Mouse (Mus musculus): ENCODE results near the gene Mt3. TPM values are rescaled to one million over a fixed set of nuclear protein-coding genes. Genes with fewer than 3 reads are reported as not detected.
A peak's percentile ranks its signal among the peaks of the same experiment; 100 is the strongest.
"Not testable (repeated sequence)": the region's sequence is repeated elsewhere in the genome, so short reads cannot be mapped to it uniquely, and the experiment has no call there.

Mt3 gene
- total RNA-seq, 1 experiment from 2014 or later: not detected

DNA sequence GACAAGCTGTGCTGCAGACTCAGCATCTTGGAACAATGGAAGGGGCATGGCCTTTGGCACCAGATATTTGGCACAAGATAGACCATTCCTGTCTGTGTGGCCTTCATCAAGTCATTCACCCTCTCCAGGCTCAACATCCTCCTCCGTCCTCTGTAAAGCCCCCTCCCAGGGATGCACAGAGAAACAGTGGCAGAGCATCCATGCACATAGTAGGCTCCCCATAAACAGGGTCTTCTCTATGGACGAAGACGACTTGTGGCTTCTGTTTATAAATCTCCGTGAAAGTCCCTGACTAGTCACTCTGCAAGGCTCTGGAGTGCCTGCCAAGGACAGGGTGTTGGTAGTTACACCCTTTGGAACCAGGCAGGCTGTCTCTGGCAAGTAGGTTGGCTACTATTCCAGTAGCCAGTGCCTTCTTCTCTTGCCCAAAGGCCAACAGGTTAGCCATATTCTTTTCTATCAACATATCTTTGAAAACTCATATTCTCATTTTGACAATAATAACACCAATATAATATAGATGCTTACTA lies 12.1 kb upstream of the Mt3 start:
- no peak for ATAC-seq (replicated peaks; ENCODE audit: low read depth, poor library complexity, severe bottlenecking)

DNA sequence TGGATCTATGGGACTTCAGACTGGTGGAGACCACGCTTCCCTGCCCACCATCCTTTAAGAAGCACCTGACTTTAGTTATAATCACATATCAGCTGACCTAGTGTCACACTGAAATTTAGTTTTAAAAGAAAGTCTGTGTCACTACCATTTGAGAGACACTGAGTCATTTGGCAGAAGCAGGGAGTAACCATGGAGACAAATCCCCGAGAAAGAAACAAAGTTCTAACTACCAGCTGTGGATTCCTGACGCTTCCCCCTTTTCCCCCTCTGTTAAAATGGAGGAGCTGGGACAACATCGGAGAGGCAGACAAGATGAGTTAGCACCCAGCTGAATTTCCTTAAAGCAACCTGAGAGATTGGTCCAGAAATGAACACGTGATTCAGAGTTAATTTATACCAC lies 4.2 kb upstream of the Mt3 start:
- no peak for ATAC-seq (replicated peaks; ENCODE audit: low read depth, poor library complexity, severe bottlenecking)

DNA sequence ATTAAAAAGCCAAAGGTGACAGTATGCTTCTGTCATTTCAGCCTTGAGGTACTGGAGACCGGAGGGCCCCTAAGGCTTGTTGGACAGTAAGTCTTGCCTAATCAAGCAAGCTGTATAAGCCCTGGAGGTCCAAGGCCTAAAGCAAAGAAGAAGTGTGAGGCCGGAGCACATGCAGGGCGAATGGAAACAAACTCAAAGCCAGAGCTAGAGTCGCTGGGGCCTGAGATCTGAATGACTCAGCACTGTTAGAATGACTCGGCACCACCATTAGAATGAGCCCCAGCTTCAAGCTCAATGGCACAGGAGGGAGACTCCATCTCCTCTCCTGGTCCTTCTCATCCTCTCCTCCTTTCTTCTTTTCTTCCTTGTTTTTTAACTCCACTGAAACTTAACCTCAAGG lies 1.5 kb upstream of the Mt3 start:
- peak; percentile 52 for ATAC-seq (replicated peaks; ENCODE audit: low read depth, poor library complexity, severe bottlenecking)

DNA sequence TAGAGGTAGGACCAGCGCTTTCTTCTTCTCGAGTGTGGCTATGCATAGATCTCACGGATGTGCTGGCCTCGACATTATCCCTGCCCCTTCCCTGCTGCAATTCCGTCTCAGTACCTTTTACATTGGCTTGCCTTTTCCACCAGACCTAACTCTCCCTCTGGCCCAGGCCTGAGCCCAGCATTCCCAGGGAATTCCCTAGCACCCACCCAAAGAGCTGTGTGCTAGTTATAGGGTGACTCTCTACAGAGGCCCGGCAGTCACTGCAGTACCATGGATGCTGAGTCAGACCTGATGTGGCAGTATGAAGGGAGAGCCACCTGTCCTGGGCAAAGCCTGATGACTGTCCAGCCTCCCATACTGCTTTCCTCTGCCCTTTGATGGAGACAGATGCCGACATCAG lies 1.0 kb downstream of the Mt3 start:
- no peak for ATAC-seq (replicated peaks; ENCODE audit: low read depth, poor library complexity, severe bottlenecking)

DNA sequence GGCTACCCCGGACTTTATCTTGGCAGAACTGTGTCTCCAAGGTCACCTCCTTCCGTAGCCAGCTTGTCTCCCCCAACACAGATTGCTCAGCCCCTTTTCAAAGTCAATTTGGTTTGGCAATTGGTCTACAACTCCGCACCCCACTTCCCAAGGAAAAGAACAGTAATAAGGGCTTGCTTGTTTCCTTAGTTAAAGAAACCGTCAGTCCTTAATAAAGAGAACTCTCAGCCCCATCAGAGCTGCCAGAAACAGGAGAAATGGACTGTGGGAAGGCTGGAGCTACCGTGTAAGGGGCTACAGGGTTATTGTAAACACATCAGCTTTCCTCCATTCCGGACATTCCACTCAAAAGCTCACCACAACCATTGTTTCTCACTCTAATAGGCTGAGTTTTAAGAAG lies 2.1 kb downstream of the Mt3 start:
- no peak for ATAC-seq (replicated peaks; ENCODE audit: low read depth, poor library complexity, severe bottlenecking)

DNA sequence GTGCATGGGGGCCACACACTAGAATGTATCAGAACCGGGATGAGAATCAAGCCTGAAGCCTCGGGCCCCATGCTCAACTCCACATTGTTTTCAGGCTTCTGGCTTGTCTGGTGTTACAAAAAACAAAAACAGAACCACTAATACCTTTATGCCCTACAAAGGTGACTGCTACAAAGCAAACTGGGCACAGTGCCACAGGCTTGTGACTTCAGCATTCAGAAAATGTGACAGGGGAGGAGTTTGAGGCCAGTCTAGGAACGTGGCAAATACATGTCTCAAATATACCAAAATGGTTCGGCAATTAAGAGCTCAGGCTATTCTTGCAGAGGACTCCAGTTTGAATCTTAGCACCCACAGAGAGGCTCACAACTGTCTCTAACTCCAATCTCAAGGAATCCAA lies 3.7 kb downstream of the Mt3 start:
- no peak for ATAC-seq (replicated peaks; ENCODE audit: low read depth, poor library complexity, severe bottlenecking)

DNA sequence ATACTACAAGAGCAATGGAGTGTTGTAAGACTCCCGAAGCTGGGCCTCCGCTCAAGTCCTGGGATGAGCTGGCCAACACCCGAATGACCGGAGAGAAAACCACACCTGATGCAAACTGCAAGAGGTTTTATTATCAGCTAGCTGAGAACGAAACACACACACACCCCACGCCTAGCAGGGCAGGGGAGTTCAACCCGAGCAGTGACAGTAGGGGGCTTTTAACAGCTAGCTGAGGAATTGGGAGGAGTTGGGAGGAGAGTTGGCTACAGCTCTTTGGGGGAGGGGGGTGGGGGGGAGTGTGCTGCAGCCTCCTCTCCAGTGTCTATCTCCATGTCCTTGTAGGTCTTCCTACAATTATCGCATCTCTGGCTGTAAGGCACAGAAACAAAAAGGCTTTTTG lies 13.4 kb downstream of the Mt3 start:
- ATAC-seq (replicated peaks; ENCODE audit: low read depth, poor library complexity, severe bottlenecking): not testable (repeated sequence)

DNA sequence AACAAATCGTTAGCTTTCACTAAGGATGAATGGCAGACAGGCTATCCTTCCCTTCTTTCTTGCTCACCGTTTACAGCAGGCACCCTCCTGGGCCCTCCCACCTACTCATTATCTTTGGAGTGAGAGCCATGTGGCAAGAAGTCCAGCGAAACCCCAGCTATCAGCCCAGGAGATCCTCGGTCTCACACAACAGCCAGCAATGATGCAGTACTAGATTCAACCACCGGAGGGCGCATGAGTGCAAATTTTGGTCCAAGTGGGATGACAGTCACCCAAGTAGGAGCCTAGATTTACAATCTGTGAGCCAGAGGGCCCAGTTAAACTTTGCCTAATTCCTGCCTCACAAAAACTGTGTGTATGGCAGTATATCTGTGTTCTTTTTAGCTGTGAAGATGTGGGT lies 14.8 kb downstream of the Mt3 start:
- peak; percentile 74 for ATAC-seq (replicated peaks; ENCODE audit: low read depth, poor library complexity, severe bottlenecking)

DNA sequence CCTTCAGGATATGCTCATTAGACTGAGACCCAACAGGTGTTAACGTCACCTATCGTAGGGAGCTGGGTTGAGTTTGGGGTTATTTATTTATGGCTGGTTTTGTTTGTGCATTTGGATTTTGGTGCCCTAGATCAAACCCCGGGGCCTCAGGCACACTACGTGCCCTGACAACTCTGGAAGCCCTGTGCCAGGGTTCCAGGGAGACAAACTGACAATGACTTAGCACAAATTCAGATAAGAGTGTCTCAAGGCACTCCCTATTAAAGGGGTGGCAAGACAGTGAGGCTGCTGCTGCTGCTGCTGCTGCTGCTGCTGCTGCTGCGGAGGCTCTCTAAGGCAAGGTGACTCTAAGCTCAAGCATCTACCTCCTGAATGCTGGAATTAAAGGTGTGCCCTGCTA lies 17.1 kb downstream of the Mt3 start:
- no peak for ATAC-seq (replicated peaks; ENCODE audit: low read depth, poor library complexity, severe bottlenecking)

DNA sequence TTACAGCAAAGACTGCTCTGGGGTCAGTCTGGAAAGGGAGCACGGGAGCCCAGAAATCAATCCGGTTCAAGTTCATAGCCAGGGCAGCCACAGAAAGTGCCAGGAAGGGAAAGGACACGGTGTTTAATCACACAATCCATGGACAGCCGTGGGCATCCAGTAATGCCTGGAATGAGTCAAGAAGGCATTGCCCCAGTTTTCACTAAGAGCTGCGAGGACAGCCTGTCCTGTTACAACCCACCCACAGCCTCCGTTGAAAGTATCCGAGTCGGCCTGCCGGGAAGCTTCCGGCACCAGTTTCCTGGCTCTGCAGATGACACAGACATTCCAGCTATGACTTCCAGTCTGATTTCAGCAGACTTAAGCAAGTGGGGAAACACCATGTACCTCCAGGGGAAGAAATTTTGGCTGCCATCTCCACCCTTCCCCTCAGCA lies 18.9 kb downstream of the Mt3 start:
- no peak for ATAC-seq (replicated peaks; ENCODE audit: low read depth, poor library complexity, severe bottlenecking)

DNA sequence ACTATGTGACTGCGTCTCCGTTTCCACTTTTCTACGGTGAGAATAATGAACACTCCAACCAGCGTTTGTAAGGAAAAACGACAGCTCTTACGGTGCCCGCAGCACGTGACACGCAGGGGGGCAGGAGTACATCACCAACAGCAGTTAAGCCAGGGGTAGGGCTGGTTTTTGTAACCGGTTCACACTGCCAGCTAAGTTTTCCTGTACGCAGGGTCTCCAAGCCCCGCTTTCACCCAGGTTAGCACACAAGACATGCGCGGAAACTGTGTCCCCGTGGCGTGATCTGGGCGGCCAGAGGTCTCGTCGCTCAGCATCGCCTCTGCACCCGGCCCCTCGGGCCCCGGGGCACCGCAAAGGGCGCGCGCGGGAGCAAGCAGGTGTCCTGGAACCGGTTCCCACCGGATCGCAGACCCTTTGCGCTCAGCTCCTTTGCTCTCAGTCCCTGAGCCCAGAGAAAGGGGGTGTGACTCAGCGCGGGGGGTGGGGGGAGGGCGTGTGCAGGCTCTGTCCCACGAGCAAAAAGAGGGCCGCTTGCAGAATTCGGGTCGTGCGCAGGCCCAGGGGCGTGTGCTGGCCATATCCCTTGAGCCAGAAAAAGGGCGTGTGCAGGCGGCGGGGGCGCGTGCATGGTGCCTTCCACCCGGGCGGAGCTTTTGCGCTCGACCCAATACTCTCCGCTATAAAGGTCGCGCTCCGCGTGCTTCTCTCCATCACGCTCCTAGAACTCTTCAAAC lies 19.8 kb downstream of the Mt3 start, which contains the start of gene Mt2:
Mt2 (plus strand) TSS at position 590 of the 734 bp plus-strand sequence.
- peak; percentile 62 for ATAC-seq (replicated peaks; ENCODE audit: low read depth, poor library complexity, severe bottlenecking)

DNA sequence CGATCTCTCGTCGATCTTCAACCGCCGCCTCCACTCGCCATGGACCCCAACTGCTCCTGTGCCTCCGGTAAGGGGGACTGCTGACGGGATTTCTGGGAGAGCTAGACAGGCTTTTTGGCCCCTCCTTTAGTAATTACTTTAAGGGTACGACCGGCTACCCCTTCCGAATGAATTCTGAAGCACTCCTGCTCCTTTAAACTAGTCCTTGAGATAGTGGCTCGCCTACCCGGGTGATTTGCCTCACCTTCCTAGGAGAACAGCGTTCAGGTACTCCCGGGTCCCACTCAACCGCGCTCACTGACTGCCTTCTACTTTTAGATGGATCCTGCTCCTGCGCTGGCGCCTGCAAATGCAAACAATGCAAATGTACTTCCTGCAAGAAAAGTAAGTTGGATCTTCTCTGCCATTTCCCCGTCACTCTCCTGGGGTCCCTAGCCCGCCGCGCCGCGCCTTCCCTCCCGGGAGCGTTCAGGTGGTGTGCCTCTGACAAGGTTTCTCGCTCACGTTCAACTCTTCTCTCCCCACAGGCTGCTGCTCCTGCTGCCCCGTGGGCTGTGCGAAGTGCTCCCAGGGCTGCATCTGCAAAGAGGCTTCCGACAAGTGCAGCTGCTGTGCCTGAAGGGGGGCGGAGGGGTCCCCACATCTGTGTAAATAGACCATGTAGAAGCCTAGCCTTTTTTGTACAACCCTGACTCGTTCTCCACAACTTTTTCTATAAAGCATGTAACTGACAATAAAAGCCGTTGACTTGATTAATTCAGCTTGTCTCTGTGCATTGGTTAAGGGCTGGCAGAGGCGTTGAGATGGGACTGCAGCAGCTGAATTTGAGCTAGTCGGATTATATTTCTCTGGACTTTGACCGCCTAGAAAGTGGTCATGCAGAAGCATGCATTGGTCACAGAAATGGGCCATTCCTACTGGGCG lies 20.7 kb downstream of the Mt3 start:
- peak; percentile 11; the same call in 1 of the 2 replicates for ATAC-seq (replicated peaks; ENCODE audit: low read depth, poor library complexity, severe bottlenecking)

DNA sequence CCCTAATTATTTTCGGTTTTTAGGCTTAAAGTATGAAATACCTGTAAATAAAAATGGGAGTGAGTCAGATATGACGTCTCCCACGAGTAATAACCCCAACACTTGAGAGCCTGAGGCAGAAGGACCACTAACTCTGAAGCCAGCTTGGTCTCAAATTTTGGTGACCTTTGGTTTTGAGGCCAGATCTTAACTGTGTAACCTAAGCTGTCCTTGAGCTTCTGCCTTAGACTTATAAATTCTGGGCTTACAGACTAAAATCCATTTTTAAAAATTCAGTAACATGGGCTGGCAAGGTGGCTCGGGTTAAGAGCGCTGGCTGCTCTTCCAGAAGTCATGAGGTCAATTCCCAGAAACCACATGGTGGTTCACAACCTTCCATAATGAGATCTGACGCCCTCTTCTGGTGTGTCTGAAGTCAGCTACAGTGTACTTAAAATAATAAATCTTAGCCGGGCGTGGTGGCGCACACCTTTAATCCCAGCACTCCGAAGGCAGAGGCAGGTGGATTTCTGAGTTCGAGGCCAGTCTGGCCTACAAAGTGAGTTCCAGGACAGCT lies 21.5 kb downstream of the Mt3 start:
- no peak for ATAC-seq (replicated peaks; ENCODE audit: low read depth, poor library complexity, severe bottlenecking)

DNA sequence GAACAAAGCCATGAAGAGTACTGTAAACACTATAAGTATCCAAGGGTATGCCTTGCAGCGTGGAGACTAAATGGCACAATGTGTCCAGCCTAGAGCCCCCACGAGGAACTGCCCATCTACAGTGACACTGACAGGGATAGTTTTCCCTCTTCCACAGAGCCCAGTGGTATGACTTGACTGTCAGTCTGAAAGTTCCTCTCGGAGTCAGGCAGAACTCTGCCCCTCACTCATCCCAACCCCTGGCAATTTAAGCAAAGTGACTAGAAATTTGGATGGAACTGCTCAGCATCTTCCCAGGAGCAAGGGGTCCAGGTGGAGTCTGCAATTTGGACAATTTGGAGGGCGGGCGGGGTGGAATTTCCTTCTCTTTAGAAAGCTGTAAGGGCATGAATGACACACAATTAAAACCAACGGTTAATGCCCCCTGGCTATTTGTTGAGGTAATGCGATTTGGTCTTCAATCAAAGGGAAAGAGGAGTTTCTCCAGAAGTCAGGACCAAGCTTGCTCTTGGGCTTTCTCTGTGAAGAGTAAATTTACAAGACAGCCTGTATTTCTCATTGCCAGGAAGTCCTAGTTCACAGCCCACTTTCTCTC lies 22.3 kb downstream of the Mt3 start:
- ATAC-seq (replicated peaks; ENCODE audit: low read depth, poor library complexity, severe bottlenecking): no peak

DNA sequence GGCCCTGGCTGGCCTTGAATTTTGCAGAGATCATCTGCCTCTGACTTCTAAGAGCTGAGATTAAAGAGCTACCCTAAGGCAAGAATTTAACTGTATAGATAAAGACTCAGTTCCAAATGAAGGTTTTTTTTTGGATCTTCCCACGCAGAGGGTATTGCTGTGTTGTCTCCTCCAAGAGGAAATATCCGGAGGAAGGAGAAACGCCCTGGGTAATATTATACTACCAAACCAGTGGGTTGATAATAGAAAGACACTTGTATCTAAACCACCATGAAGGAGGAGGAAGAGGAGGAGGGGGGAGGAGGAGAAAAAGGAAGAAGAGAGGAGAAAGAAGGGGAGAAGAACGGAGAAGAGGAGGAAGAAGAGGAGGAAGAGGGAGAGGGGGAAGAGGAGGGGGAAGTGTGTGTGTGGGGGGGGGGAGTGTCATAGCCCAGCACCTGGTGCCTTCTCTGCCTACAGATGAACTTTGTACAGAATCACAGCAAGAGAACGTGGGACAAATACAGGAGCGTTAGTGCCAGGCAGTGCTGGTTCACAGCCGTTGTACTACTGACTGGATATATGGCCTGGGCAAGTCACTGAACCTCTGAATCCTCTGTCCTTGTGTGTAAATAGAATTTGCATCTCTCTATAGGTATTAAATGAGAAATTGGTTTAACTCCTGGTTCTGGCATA lies 25.4 kb downstream of the Mt3 start:
- no peak for ATAC-seq (replicated peaks; ENCODE audit: low read depth, poor library complexity, severe bottlenecking)

DNA sequence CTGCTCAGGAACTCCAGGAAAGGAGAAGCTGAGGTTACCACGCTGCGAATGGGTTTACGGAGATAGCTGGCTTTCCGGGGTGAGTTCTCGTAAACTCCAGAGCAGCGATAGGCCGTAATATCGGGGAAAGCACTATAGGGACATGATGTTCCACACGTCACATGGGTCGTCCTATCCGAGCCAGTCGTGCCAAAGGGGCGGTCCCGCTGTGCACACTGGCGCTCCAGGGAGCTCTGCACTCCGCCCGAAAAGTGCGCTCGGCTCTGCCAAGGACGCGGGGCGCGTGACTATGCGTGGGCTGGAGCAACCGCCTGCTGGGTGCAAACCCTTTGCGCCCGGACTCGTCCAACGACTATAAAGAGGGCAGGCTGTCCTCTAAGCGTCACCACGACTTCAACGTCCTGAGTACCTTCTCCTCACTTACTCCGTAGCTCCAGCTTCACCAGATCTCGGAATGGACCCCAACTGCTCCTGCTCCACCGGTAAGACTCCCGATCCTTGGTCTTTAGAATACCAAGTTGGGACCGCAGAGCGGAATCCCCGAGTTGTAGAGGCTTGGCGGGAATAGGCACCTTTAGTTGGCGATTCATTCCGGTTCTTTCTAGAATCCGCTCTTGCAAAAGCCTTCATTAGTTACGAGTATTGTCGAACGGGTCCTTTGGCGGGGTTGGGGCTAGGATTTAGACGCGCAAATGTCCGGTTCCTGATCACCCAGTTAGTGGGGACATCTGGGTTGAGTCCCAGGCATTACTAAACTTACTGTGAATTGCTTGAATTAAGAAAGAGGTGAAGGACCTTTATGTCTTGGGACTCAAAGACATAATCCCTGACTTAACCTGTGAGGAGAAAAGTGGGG lies 26.7 kb downstream of the Mt3 start, which contains the start of gene Mt1:
Mt1 (plus strand) TSS at position 226 of the 856 bp plus-strand sequence.
- ATAC-seq (replicated peaks; ENCODE audit: low read depth, poor library complexity, severe bottlenecking): peak; percentile 87

DNA sequence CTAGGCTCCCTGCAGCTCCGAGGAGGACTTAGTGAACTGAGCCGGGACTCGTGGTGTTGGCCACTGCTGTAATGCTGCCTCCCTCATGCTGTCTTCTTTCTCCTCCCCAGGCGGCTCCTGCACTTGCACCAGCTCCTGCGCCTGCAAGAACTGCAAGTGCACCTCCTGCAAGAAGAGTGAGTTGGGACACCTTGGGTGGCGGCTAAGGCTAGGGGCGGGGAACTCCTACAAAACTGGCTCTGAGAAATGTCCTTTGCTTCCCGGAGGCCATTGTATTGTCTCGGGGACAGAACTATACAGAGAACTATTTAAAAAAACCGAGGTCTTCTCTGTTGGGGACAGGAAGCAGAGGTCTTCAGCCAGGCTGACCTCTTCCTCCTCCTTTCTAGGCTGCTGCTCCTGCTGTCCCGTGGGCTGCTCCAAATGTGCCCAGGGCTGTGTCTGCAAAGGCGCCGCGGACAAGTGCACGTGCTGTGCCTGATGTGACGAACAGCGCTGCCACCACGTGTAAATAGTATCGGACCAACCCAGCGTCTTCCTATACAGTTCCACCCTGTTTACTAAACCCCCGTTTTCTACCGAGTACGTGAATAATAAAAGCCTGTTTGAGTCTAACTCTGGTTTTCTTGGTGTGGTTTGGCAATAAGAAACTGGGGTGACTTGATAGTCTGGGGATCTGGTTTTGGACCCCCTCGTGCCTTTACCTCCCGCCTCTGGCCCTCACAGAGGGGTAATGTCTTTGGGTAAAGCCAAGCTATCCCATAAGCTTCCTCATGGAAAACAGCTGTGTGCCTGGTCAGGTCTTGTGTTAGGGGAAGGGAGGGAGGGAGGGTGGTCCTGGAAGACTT lies 27.5 kb downstream of the Mt3 start:
- ATAC-seq (replicated peaks; ENCODE audit: low read depth, poor library complexity, severe bottlenecking): peak; percentile 16

DNA sequence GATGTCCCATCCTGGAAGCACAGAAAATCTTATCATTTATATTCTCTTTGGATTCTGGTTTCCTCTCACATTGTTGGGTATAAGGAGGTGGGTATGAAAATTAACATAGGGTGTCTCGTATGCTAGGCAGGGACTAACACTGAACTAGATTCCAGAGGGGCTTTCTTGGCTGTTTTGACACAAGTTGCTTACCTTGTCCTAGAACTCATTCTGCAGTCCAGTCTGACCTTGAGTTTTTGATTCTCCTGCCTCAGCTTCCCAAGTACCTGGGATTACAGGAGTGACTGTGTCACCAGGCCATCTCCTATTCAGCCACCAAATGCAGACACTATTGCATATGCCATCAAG lies 28.1 kb downstream of the Mt3 start:
- ATAC-seq (replicated peaks; ENCODE audit: low read depth, poor library complexity, severe bottlenecking): no peak

All from common myeloid progenitor, adult 5-6 weeks (primary cell).